Mouse (Mus musculus) right cerebral cortex, postnatal 10 days (tissue): ENCODE results near the gene Eed.
A peak's percentile ranks its signal among the peaks of the same experiment; 100 is the strongest.

ENCODE experiments used
- DNase-seq, 2 experiments: peaks; one replicate each; pipeline ENCODE4 v3.0.0; 2021; ENCODE audit warnings: low spot score in 2 of 2

The Eed gene

GRCm38 (mm10) chr7:89908899-89909621 is 71.7 kb downstream of the Eed start:
- no peak for DNase-seq

- no peak for DNase-seq
These were observed 72.4 kb downstream of the Eed start for GRCm38 (mm10) chr7:89908421-89908820.

GRCm38 (mm10) chr7:89907950-89908349 is 72.8 kb downstream of the Eed start:
- DNase-seq: peak; percentile 58 to 78
